Mouse (Mus musculus) heart, adult 2 months (tissue): ENCODE data around the gene Stat5a.

ENCODE experiments used
- CTCF ChIP-seq: fragments of 200-600 bp; IDR thresholded peaks from 2 replicates; pipeline ENCODE4 v1.8.1; 2022; ENCODE audit warnings: antibody characterized with exemption, mild to moderate bottlenecking, moderate library complexity
- EP300 ChIP-seq: fragments of 200-500 bp; IDR thresholded peaks from 2 replicates; pipeline ENCODE4 v1.6.1; 2011; ENCODE audit warnings: low read depth, low read length, control low read depth; ENCODE audit not compliant: insufficient read depth
- POLR2A ChIP-seq: fragments of 200-500 bp; IDR thresholded peaks from 2 replicates; pipeline ENCODE4 v1.6.1; 2011; ENCODE audit warnings: mild to moderate bottlenecking, low read depth, low read length, control low read depth; ENCODE audit not compliant: insufficient read depth

DNA sequence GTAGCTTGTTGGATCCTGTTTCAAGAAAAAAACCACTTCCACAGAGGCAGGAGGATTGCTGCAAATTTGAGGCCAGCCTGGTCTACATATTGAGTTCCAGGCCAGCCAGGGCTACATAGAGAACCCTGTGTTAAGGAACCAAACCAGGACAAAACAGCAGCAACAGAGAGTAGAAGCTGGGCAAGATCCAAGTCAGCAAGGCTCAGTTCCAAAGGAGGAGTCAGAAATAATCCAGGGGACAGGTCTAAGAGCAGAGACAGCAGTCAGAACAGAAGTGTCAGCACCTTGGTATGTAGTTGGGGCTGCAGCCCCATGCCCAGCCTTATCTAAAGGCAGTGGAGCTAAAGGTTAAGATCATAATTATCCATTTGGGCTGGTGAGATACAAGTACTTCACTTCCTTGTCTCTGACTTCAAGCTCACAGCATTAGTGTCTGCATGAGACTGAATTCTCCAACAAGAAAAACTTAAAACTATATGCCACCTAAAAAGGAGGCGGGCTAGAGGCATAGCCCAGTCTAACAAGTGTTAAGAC is 65.3 kb downstream of the Stat5a start:
- no peak for TF ChIP-seq POLR2A
- TF ChIP-seq CTCF = no peak
- no peak for TF ChIP-seq EP300
